Mouse (Mus musculus) lung, postnatal 25 days (tissue): ENCODE results near the gene Kcnmb2.

Source experiments
- DNase-seq: peaks from one replicate; pipeline ENCODE4 v3.0.0; 2022; ENCODE audit warnings: low spot score

Kcnmb2 gene

GRCm38 (mm10) chr3:31902504-31903330 is at the start of gene Kcnmb2:
Kcnmb2 (plus strand) TSS chr3:31902507.
- no peak for DNase-seq

- DNase-seq, result no peak
These were observed 38.8 kb upstream of the Kcnmb2 start for GRCm38 (mm10) chr3:31863522-31863921.

- DNase-seq, result no peak
These were observed 38.2 kb upstream of the Kcnmb2 start for GRCm38 (mm10) chr3:31864070-31864469.

GRCm38 (mm10) chr3:31871461-31871860 is 30.8 kb upstream of the Kcnmb2 start:
- no peak for DNase-seq

GRCm38 (mm10) chr3:31882621-31883131 is 19.6 kb upstream of the Kcnmb2 start:
- DNase-seq, result no peak

GRCm38 (mm10) chr3:31892653-31893052 is 9.7 kb upstream of the Kcnmb2 start:
- DNase-seq, result no peak

- DNase-seq, result no peak
These were observed 1.2 kb downstream of the Kcnmb2 start for GRCm38 (mm10) chr3:31903506-31903905.

GRCm38 (mm10) chr3:31904156-31904555 is 1.8 kb downstream of the Kcnmb2 start:
- no peak for DNase-seq

GRCm38 (mm10) chr3:31911168-31911567 is 8.9 kb downstream of the Kcnmb2 start:
- DNase-seq, result no peak

GRCm38 (mm10) chr3:31911690-31912089 is 9.4 kb downstream of the Kcnmb2 start:
- no peak for DNase-seq

GRCm38 (mm10) chr3:31928544-31928943 is 26.2 kb downstream of the Kcnmb2 start:
- DNase-seq, result no peak

- no peak for DNase-seq
These were observed 32.4 kb downstream of the Kcnmb2 start for GRCm38 (mm10) chr3:31934704-31935103.

GRCm38 (mm10) chr3:31941478-31941877 is 39.2 kb downstream of the Kcnmb2 start:
- DNase-seq, result no peak

- DNase-seq, result no peak
These were observed 51.9 kb downstream of the Kcnmb2 start for GRCm38 (mm10) chr3:31954213-31954612.

GRCm38 (mm10) chr3:31955004-31955403 is 52.7 kb downstream of the Kcnmb2 start:
- DNase-seq, result no peak

GRCm38 (mm10) chr3:31959821-31960220 is 57.5 kb downstream of the Kcnmb2 start:
- DNase-seq, result no peak

- DNase-seq, result no peak
These were observed 58.9 kb downstream of the Kcnmb2 start for GRCm38 (mm10) chr3:31961175-31961574.

- DNase-seq, result no peak
These were observed 60.8 kb downstream of the Kcnmb2 start for GRCm38 (mm10) chr3:31963076-31963475.

- DNase-seq, result no peak
These were observed 77.4 kb downstream of the Kcnmb2 start for GRCm38 (mm10) chr3:31979661-31980060.

- no peak for DNase-seq
These were observed 80.1 kb downstream of the Kcnmb2 start for GRCm38 (mm10) chr3:31982444-31982843.

- no peak for DNase-seq
These were observed 82.8 kb downstream of the Kcnmb2 start for GRCm38 (mm10) chr3:31985103-31985502.

- no peak for DNase-seq
These were observed 89.3 kb downstream of the Kcnmb2 start for GRCm38 (mm10) chr3:31991526-31992045.

- DNase-seq, result no peak
These were observed 109.3 kb downstream of the Kcnmb2 start for GRCm38 (mm10) chr3:32011566-32011965.
